Mouse (Mus musculus) thymus, adult 2 months (tissue): Measurements from ENCODE around the gene Theg. TPM values are rescaled to one million over a fixed set of nuclear protein-coding genes. Genes with fewer than 3 reads are reported as not detected.

Experiments
- DNase-seq: peaks from one replicate; pipeline ENCODE4 v3.0.0; 2021
- H3K27ac ChIP-seq: fragments of 200-500 bp; 2 replicates; pipeline ENCODE4 v1.5.1; 2012; ENCODE audit warnings: low read length, control low read depth; ENCODE audit not compliant: control insufficient read depth, insufficient read depth
- H3K27me3 ChIP-seq: fragments of 200-500 bp; 2 replicates; pipeline ENCODE4 v1.6.1; 2012; ENCODE audit warnings: mild to moderate bottlenecking, low read length, moderate library complexity, mixed read lengths; ENCODE audit not compliant: control insufficient read depth, insufficient read depth
- H3K36me3 ChIP-seq: fragments of 200-500 bp; 2 replicates; pipeline ENCODE4 v1.6.1; 2012; ENCODE audit warnings: mild to moderate bottlenecking, low read length, moderate library complexity; ENCODE audit not compliant: control insufficient read depth, insufficient read depth
- H3K4me1 ChIP-seq: fragments of 200-500 bp; replicated peaks from 2 replicates; pipeline ENCODE4 v1.6.1; 2012; ENCODE audit warnings: low read length; ENCODE audit not compliant: control insufficient read depth, insufficient read depth
- H3K4me3 ChIP-seq: fragments of 200-500 bp; 2 replicates; pipeline ENCODE4 v1.5.1; 2012; ENCODE audit warnings: mild to moderate bottlenecking, low read length, control low read depth, moderate library complexity; ENCODE audit not compliant: control insufficient read depth, insufficient read depth
- CTCF ChIP-seq: fragments of 200-500 bp; IDR thresholded peaks from 2 replicates; pipeline ENCODE4 v1.5.1; 2012; ENCODE audit warnings: mild to moderate bottlenecking, control low read depth, low read length, moderate library complexity, borderline replicate concordance; ENCODE audit not compliant: control insufficient read depth, poor library complexity, insufficient read depth; ENCODE audit errors: extremely low read depth
- POLR2A ChIP-seq: fragments of 200-500 bp; IDR thresholded peaks from 2 replicates; pipeline ENCODE4 v1.6.1; 2012; ENCODE audit warnings: mild to moderate bottlenecking, low read length, control low read depth, moderate library complexity; ENCODE audit not compliant: control insufficient read depth, poor library complexity, insufficient read depth; ENCODE audit errors: extremely low read depth
- WGBS: fragments of 180-500 bp; shearing (Covaris S2); methylation state at CpG from one replicate; pipeline ENCODE4 v1.1.7; 2018; 5-methylcytosine and 5-hydroxymethylcytosine counted together
- polyA plus RNA-seq: library from polyadenylated mRNA; depleted of rRNA; stranded (reverse); fragments of >200 nt; gene quantifications from 2 replicates; pipeline ENCODE4 v1.2.3, GENCODE M21; 2012

The Theg gene
- polyA plus RNA-seq, 1 experiment = not detected

DNA sequence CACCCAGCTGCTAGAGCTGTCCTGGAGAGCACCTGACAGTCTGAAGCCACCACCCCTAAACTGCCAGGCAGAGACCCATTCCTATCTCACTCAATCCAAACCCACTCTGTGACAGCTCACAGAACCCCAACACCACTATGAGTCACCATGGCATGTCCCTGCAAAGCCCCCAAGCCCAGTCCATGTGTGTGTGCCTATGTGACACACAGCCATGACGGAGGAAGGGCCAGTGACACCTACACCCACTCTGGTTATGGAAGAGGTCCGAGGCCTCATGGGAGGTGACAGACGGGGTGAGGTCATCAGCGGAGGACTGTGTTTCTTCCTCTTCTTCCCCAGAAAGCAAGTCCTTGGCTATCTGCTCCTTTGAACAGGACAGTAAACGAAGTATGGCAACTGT, 38.6 kb downstream of the Theg start:
- 97% methylated on average over 5 of the region's 5 CpGs for WGBS
- no peak overlapping the region for H3K27ac ChIP-seq
- no peak for DNase-seq
- peaks cover 10% of the 10 kb centered on the region for H3K4me1 ChIP-seq
- peaks cover 14% of the 10 kb centered on the region; the same call in 1 of the 2 replicates for H3K36me3 ChIP-seq
- TF ChIP-seq CTCF = no peak
- TF ChIP-seq POLR2A = no peak
- no peak overlapping the region for H3K4me3 ChIP-seq
- no peaks in the 10 kb centered on the region for H3K27me3 ChIP-seq

DNA sequence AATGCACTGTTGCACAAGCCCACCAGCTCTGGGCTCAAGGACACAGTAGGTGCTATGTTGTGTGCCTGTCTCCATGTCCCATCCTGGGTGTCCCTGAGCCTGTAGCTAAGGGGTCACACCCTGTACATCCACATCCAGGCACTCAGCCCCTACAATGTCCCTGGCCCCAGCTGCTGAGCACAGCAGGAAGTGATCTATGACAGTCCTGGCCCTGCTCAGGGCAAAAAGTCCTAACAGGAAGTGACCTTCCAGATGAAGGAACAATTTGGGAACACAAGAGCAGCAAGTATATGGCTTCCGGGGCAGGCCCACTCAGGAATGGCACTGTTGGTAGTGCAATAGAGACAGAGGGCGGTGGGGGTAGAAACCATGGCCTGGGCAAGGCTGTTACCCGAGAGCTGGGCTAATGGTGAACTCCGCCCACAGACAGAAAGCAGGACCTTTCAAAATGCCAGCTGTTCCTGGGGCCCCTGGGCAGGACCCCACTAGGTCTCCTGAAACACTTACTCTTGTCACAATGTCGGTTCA, 39.9 kb downstream of the Theg start:
- DNase-seq = no peak
- 93% methylated on average over 5 of the region's 5 CpGs for WGBS
- peaks cover 14% of the 10 kb centered on the region; the same call in 1 of the 2 replicates for H3K36me3 ChIP-seq

DNA sequence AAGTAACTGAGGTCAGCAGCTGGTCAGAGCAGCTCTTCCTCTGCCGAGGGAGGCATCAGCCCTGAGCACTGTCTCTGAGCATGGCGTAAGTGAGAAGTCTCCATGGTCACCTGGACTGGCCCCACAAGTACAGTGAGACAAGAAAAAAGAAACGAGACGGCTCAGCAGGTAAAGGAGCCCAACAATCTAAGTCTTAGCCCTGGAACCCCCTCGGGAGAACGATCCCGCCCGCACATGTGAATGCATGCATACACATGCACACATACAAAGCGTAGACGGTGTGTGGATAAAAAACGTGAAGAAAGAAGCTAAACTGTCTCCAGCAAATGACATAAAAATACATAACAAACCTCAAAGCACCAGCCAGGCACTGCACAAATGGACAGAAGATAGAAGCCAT, 40.6 kb downstream of the Theg start:
- WGBS = 96% methylated on average over 11 of the region's 11 CpGs
- no peak for DNase-seq

More for the DNA sequence above, 39.9 kb downstream of the Theg start:
- Histone ChIP-seq H3K27me3 (no peaks in the 10 kb centered on the region), H3K27ac (no peak overlapping the region), H3K4me3 (no peak overlapping the region), H3K4me1 (peaks cover under 1% of the 10 kb centered on the region; the same call in 1 of the 2 replicates)
- TF ChIP-seq POLR2A (no peak), CTCF (no peak)

DNA sequence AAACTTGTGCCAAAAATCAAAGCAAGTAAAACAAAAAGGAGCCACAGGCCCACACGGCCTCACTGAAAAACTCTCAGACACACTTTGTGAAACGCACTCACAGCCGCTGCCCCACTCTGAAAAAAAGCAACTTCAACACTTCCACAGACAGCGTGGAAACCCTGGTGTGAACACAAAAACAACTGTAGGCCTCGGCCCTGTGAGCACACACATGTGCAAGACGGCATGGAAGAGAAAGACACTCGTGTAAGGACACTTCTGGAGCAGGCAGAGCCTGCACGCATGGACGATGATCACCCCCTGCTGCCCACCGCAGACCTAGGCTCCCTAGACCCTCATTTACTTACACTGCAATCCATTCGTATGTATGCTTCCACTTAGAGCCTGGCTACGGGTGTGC, 41.2 kb downstream of the Theg start:
- no peak for TF ChIP-seq POLR2A
- TF ChIP-seq CTCF = no peak
- Histone ChIP-seq H3K27me3 (no peaks in the 10 kb centered on the region), H3K4me1 (no peaks in the 10 kb centered on the region), H3K27ac (no peak overlapping the region), H3K36me3 (peaks cover 14% of the 10 kb centered on the region), H3K4me3 (no peak overlapping the region)
- WGBS = 98% methylated on average over 12 of the region's 12 CpGs
- no peak for DNase-seq

More for the DNA sequence above, 40.6 kb downstream of the Theg start:
- Histone ChIP-seq H3K36me3 (peaks cover 14% of the 10 kb centered on the region), H3K4me1 (no peaks in the 10 kb centered on the region), H3K27me3 (no peaks in the 10 kb centered on the region), H3K4me3 (no peak overlapping the region), H3K27ac (no peak overlapping the region)
- no peak for TF ChIP-seq CTCF
- TF ChIP-seq POLR2A = no peak

DNA sequence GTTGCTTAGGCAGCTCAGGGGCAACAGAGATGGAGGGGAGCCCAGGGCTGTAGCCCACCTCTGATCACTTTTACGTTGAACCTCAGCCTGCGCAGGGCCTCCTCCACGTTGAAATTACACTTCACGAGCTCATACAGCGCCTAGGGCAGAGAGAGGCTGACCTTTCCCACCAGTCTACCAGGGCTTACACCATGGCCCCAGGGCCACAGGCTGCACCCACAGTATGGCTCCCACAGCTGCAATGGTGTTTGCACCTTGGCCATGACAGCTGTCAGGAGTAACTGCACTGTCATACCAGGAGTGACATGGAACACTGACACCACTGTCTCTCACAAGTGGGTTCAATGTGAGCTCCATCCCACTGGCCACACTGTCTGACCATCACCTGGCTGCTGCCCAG, 42.5 kb downstream of the Theg start:
- Histone ChIP-seq H3K27ac (no peak overlapping the region), H3K4me1 (no peaks in the 10 kb centered on the region), H3K36me3 (peaks cover 14% of the 10 kb centered on the region), H3K27me3 (no peaks in the 10 kb centered on the region), H3K4me3 (no peak overlapping the region)
- 99% methylated on average over 5 of the region's 5 CpGs for WGBS
- no peak for DNase-seq
- no peak for TF ChIP-seq CTCF
- TF ChIP-seq POLR2A = no peak

DNA sequence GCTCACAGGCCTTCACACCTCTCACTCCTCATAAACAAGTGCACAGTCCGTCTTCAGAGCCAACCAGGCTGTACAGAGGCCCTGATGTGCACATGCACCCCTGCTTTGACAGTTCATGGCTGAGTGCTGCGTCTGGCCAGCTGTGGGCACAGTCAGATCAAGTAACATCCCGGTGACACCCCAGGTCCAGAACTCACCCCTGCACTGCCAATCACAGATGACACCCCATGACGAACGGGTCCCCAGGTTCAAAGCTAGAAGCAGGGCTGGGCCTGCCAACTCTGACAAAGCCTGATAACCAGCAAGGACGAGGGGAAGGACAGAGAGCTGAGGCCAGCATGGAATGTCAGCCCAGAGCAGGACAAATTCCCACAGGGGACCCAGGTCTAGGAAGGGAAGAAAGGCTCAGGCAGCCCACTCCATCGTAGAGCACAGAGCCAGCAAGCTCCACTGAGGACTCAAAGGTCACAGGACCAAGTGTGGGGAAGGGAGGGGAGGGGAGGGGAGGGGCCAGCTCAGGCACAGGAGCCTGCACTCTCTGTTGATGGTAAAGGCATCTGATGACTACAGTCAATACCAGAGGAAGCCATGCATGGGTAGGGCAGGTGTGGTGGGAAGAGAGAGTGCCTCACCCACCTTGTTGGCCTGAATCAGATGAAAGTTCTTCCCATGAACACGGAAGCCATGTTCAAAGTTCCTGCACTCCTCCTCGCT, 43.1 kb downstream of the Theg start:
- no peak for DNase-seq
- H3K27me3 ChIP-seq = no peaks in the 10 kb centered on the region
- H3K27ac ChIP-seq = no peak overlapping the region
- WGBS = 91% methylated on average over 9 of the region's 9 CpGs
- no peak for TF ChIP-seq POLR2A
- no peak for TF ChIP-seq CTCF
- peaks cover 14% of the 10 kb centered on the region for H3K36me3 ChIP-seq
- no peak overlapping the region for H3K4me3 ChIP-seq
- H3K4me1 ChIP-seq = no peaks in the 10 kb centered on the region

DNA sequence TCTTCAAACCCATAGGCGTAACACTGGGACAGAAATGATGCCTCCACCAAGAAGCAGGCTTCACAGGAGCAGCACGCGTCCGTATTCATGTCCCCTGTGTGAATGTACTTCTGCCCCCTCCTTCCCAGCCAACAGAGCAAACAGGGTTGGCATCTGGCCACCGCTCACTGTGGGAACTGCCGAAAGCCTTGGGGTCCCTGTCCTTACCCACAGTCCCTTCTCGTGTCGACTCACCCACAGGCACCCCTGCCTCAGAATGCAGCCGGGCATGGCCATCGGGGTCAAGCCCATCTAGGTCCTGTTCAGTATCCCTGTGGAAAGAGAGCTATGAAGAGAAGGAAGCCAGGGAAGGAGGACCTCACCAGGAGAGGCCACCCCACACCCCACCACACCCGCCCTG, 45.0 kb downstream of the Theg start:
- H3K36me3 ChIP-seq = peaks cover 12% of the 10 kb centered on the region
- TF ChIP-seq POLR2A (no peak), CTCF (no peak)
- no peaks in the 10 kb centered on the region for H3K27me3 ChIP-seq
- DNase-seq = no peak
- no peak overlapping the region for H3K27ac ChIP-seq
- 98% methylated on average over 11 of the region's 11 CpGs for WGBS
- H3K4me3 ChIP-seq = no peak overlapping the region
- H3K4me1 ChIP-seq = peaks cover 6% of the 10 kb centered on the region
